Comparison of ENCODE assay signal across 8 mouse cellular contexts in the genomic region with DNA sequence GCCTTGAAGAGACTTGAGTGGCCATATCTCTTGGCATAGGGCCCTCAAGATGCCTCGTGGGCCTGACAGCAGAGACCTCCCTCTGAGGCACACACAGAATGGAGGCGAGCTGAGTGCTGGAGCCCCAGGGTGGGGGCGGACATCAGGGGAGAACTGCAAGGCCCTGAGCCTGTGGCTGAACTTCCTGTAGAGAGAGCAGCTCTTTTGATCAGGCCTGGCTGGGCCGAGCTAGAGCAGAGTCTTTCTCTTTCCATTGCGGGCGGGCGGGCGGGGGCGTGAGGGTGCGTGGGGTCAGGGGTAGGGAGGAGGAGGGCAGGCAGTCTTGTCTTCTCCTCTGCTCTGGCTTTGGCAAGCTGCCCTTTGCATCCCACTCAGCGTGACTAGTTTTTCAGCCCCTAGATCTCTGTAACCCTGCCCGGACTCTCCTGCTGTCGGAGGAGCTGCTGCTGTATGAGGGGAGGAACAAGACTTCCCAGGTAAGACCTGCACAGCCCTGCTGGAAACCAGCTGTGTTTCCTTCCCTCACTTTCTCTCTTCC.
DNase-seq lines count a peak whose midpoint lies in the region; ATAC-seq and TF ChIP-seq lines count a peak whose summit lies in the region.

No protein-coding gene starts in this region.

- H3K9ac ChIP-seq in ES-Bruce4 (ENCODE audit: low read depth, poor library complexity, severe bottlenecking) = no peak overlapping the region

- no peak for TF ChIP-seq CTCF in ES-Bruce4 (IDR thresholded peaks at IDR 0.05; ENCODE audit: low read depth, low read length)
- TF ChIP-seq CTCF in layer of hippocampus, adult 2 months (conservative IDR thresholded peaks at IDR 0.05) = no peak

- H3K9me3 ChIP-seq in ES-Bruce4 (replicated peaks; ENCODE audit: control insufficient read depth, insufficient read depth, low read length, poor library complexity, severe bottlenecking) = no peaks in the 10 kb centered on the region

- no peak overlapping the region for H3K27ac ChIP-seq in ES-Bruce4 (ENCODE audit: insufficient read depth, low read length)
- H3K27ac ChIP-seq in layer of hippocampus, adult 2 months = no peak overlapping the region

- no peaks in the 10 kb centered on the region for H3K4me1 ChIP-seq in ES-Bruce4 (ENCODE audit: control insufficient read depth, insufficient read depth, low read length)

- no peaks in the 10 kb centered on the region for H3K36me3 ChIP-seq in ES-Bruce4 (ENCODE audit: control insufficient read depth, insufficient read depth, low read length, poor library complexity, severe bottlenecking)

- TF ChIP-seq POLR2A in ES-Bruce4 (IDR thresholded peaks at IDR 0.05; ENCODE audit: insufficient read depth, low read length) = no peak

- no peaks in the 10 kb centered on the region for H3K27me3 ChIP-seq in ES-Bruce4 (ENCODE audit: control insufficient read depth, insufficient read depth, low read length, poor library complexity, severe bottlenecking)

- peak; percentile 43 for ATAC-seq in common myeloid progenitor, adult 5-6 weeks (replicated peaks; ENCODE audit: low read depth, poor library complexity, severe bottlenecking)

- peak; percentile 60 for DNase-seq in kidney, postnatal 10 days
- peak; percentile 76 for DNase-seq in naive thymus-derived CD4-positive, alpha-beta T cell, adult 2 months (ENCODE audit: low read depth)
- DNase-seq in yolk sac, embryonic 10.5 days (ENCODE audit: low spot score) = peak; percentile 70
- DNase-seq in cerebellum, postnatal 36 days = no peak
- DNase-seq in urinary bladder, adult 2 months (ENCODE audit: low spot score) = no peak
- no peak for DNase-seq in layer of hippocampus, adult 2 months (ENCODE audit: low spot score in 2 of 2)

- peak overlapping the region; percentile 37 for H3K4me3 ChIP-seq in ES-Bruce4 (ENCODE audit: low read depth, low read length)
- H3K4me3 ChIP-seq in layer of hippocampus, adult 2 months = no peak overlapping the region

- TF ChIP-seq EP300 in ES-Bruce4 (IDR thresholded peaks at IDR 0.05; ENCODE audit: insufficient read depth, low read depth, low read length) = no peak

Comparison
In these comparisons a context has a peak if more than half of its experiments do, and no peak if none do; other contexts are left out.
1. DNase-seq: peak in kidney, postnatal 10 days (single experiment), naive thymus-derived CD4-positive, alpha-beta T cell, adult 2 months (single experiment) and yolk sac, embryonic 10.5 days (single experiment); none in cerebellum, postnatal 36 days (0 of 2), urinary bladder, adult 2 months (single experiment) and layer of hippocampus, adult 2 months (0 of 2).